Comparison of ENCODE assay signal across 15 mouse cellular contexts in genomic region chr17:84550902-84551877, GRCm38 (mm10). TPM values are rescaled to one million over a fixed set of nuclear protein-coding genes. Genes with fewer than 3 reads are reported as not detected.
DNase-seq lines count a peak whose midpoint lies in the region; ATAC-seq lines count a peak whose summit lies in the region.
"Had no signal": no experiment of that assay in that cellular context is flagged by ENCODE, and none has a peak within 500 bp of the region (broad histone marks: within the 10 kb centered on the region; RNA-seq: fewer than 3 reads in every experiment).

No protein-coding gene starts in this region.

- no peaks in the 10 kb centered on the region for H3K27me3 ChIP-seq in forebrain, embryonic 15.5 days
- no peaks in the 10 kb centered on the region for H3K27me3 ChIP-seq in midbrain, embryonic 11.5 days (ENCODE audit: control insufficient read depth, insufficient read depth, low read length)
- H3K27me3 ChIP-seq: liver, embryonic 13.5 days had no signal

- 60% methylated on average over 5 of the region's 5 CpGs for WGBS in forebrain, embryonic 15.5 days
- WGBS in midbrain, embryonic 11.5 days = 45% methylated on average over 5 of the region's 5 CpGs

- H3K9ac ChIP-seq in forebrain, embryonic 15.5 days (replicated peaks) = no peak overlapping the region
- no peak overlapping the region for H3K9ac ChIP-seq in midbrain, embryonic 11.5 days (ENCODE audit: low read length)
- H3K9ac ChIP-seq: liver, embryonic 13.5 days had no signal

- no peaks in the 10 kb centered on the region for H3K9me3 ChIP-seq in forebrain, embryonic 15.5 days
- no peaks in the 10 kb centered on the region for H3K9me3 ChIP-seq in midbrain, embryonic 11.5 days (ENCODE audit: control insufficient read depth, low read length)
- H3K9me3 ChIP-seq: liver, embryonic 13.5 days had no signal

- peak; percentile 57 to 75 for DNase-seq in right cerebral cortex, postnatal 10 days (ENCODE audit: low spot score in 2 of 2)
- DNase-seq in right cerebral cortex, adult 18-20 months = no peak
- DNase-seq in midbrain, embryonic 11.5 days (ENCODE audit: low spot score, missing footprints) = peak; percentile 91
- DNase-seq in retina, embryonic 14.5 days (ENCODE audit: low spot score) = peak; percentile 53
- DNase-seq in urinary bladder, postnatal 4 days (ENCODE audit: low spot score in 2 of 2) = no peak
- DNase-seq in urinary bladder, adult 18-20 months (ENCODE audit: low spot score in 2 of 2) = no peak
- no peak for DNase-seq in ovary, postnatal 10 days (ENCODE audit: low spot score)
- DNase-seq: adrenal gland, adult 8-10 months; cerebellum, adult 11 months; gastrocnemius, postnatal 36 days; heart, postnatal 14 days; liver, embryonic 13.5 days; thymus, postnatal 25 days had no signal

- H3K36me3 ChIP-seq in forebrain, embryonic 15.5 days = no peaks in the 10 kb centered on the region
- no peaks in the 10 kb centered on the region for H3K36me3 ChIP-seq in midbrain, embryonic 11.5 days (ENCODE audit: control insufficient read depth, insufficient read depth, low read length)
- H3K36me3 ChIP-seq: liver, embryonic 13.5 days had no signal

- peak; percentile 90 for ATAC-seq in forebrain, embryonic 15.5 days (replicated peaks)
- ATAC-seq in midbrain, embryonic 11.5 days (ENCODE audit: low FRiP score) = peak; percentile 93
- ATAC-seq: CD4-positive, CD25-positive, alpha-beta regulatory T cell, adult 4 months had no signal

- H3K27ac ChIP-seq in forebrain, embryonic 15.5 days (replicated peaks) = peak overlapping the region; percentile 61; the same call in 1 of the 2 replicates
- peak overlapping the region; percentile 27 for H3K27ac ChIP-seq in midbrain, embryonic 11.5 days (ENCODE audit: low read depth, low read length)
- H3K27ac ChIP-seq: liver, embryonic 13.5 days had no signal

- H3K4me2 ChIP-seq in forebrain, embryonic 15.5 days (replicated peaks) = no peak overlapping the region
- H3K4me2 ChIP-seq in midbrain, embryonic 11.5 days = no peak overlapping the region
- H3K4me2 ChIP-seq: liver, embryonic 13.5 days had no signal

- H3K4me1 ChIP-seq in forebrain, embryonic 15.5 days = peaks cover 18% of the 10 kb centered on the region
- H3K4me1 ChIP-seq in midbrain, embryonic 11.5 days (ENCODE audit: control insufficient read depth, insufficient read depth, low read length) = peaks cover 20% of the 10 kb centered on the region
- H3K4me1 ChIP-seq: liver, embryonic 13.5 days had no signal

- no peak overlapping the region for H3K4me3 ChIP-seq in forebrain, embryonic 15.5 days
- H3K4me3 ChIP-seq in midbrain, embryonic 11.5 days (ENCODE audit: low read depth, low read length) = no peak overlapping the region
- H3K4me3 ChIP-seq: liver, embryonic 13.5 days had no signal

RNA-seq across cellular contexts. Expression of gene Plekhh2, which starts 39.5 kb away (rescaled TPM):
- polyA plus RNA-seq in forebrain, embryonic 15.5 days (2015; fragmentation: Nextera tagmentation; extraction: Ambion mirVana) = 0.88 and 1.2 TPM in 2 replicates
- 2.8 and 3.1 TPM in 2 replicates for polyA plus RNA-seq in midbrain, embryonic 11.5 days (2014; fragmentation: Nextera tagmentation; extraction: Ambion mirVana)
- polyA plus RNA-seq: CD4-positive, CD25-positive, alpha-beta regulatory T cell, adult 4 months had no signal

Comparison
In these comparisons a context has a peak if more than half of its experiments do, and no peak if none do; other contexts are left out.
1. DNase-seq: peak in right cerebral cortex, postnatal 10 days (2 of 2), midbrain, embryonic 11.5 days (single experiment) and retina, embryonic 14.5 days (single experiment); none in right cerebral cortex, adult 18-20 months (single experiment), urinary bladder, postnatal 4 days (0 of 2), urinary bladder, adult 18-20 months (0 of 2) and ovary, postnatal 10 days (single experiment).